ENCODE assay signal across 11 mouse cellular contexts in the genomic region with DNA sequence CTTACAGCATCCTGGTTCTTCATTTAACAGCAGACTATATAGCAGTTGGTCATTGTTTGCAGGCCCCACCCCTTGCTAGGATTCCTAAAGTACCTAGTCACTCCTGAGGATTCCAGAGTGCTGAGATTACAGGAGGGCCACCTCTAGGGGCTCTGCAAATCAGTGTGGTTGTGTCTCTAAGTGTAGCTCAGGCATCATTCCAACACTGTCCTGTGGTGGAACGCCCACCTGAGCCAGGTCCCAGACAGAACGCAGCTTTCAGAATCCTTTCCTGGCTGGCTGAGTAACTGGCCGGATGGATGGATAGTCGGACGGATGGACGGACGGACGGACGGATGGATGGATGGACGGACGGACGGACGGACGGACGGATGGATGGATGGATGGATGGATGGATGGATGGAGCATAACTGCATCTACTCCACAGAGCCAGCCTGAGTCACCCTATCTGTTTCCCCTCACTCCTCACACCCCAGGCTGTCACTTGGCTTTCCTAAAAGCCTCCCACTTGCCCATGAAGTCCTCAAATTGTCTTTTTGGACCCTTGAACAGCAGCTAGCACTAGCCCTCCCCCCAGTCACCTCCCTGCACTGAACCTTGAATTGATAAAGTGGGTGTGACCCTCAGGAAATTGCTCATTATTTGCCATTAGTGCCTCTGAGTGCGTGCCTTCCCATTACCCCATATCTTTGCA. TPM values are rescaled to one million over a fixed set of nuclear protein-coding genes. Genes with fewer than 3 reads are reported as not detected.
A peak's percentile ranks its signal among the peaks of the same experiment; 100 is the strongest.
DNase-seq lines count a peak whose midpoint lies in the region; ATAC-seq lines count a peak whose summit lies in the region.
"Had no signal": no experiment of that assay in that cellular context is flagged by ENCODE, and none has a peak within 500 bp of the region (broad histone marks: within the 10 kb centered on the region; RNA-seq: fewer than 3 reads in every experiment).

No protein-coding gene starts in this region.

- peak overlapping the region; percentile 67 for H3K9ac ChIP-seq in hindbrain, embryonic 12.5 days
- H3K9ac ChIP-seq in midbrain, embryonic 11.5 days (ENCODE audit: low read length): peak overlapping the region; percentile 68

- 69% methylated on average over 16 of the region's 16 CpGs for WGBS in heart, embryonic 10.5 days
- WGBS in hindbrain, embryonic 12.5 days: 78% methylated on average over 16 of the region's 16 CpGs
- WGBS in midbrain, embryonic 11.5 days: 65% methylated on average over 16 of the region's 16 CpGs

- peaks cover 20% of the 10 kb centered on the region for H3K4me1 ChIP-seq in heart, embryonic 10.5 days
- peaks cover 14% of the 10 kb centered on the region for H3K4me1 ChIP-seq in hindbrain, embryonic 12.5 days
- H3K4me1 ChIP-seq in midbrain, embryonic 11.5 days (ENCODE audit: control insufficient read depth, insufficient read depth, low read length): 0 out of 2 replicates have a peak, but pooled peaks cover 2% of the 10 kb centered on the region

- H3K27me3 ChIP-seq in heart, embryonic 10.5 days (ENCODE audit: insufficient read depth, poor library complexity, severe bottlenecking): 0 out of 2 replicates have a peak, but pooled peaks cover 16% of the 10 kb centered on the region
- H3K27me3 ChIP-seq in hindbrain, embryonic 12.5 days: peaks cover 8% of the 10 kb centered on the region
- no peaks in the 10 kb centered on the region for H3K27me3 ChIP-seq in midbrain, embryonic 11.5 days (ENCODE audit: control insufficient read depth, insufficient read depth, low read length)

- no peak for DNase-seq in heart, embryonic 10.5 days (ENCODE audit: low spot score)
- no peak for DNase-seq in heart, adult 9 months (ENCODE audit: low spot score in 2 of 2)
- peak; percentile 78 for DNase-seq in midbrain, embryonic 11.5 days (ENCODE audit: low spot score, missing footprints)
- no peak for DNase-seq in right cerebral cortex, postnatal 4 days
- no peak for DNase-seq in layer of hippocampus, postnatal 25 days (ENCODE audit: extremely low spot score in 1 of 2, low spot score in 1 of 2)
- no peak for DNase-seq in layer of hippocampus, adult 8-10 months (ENCODE audit: low spot score in 2 of 2)
- DNase-seq: cerebellum, adult 2 months had no signal

- no peaks in the 10 kb centered on the region for H3K9me3 ChIP-seq in heart, embryonic 10.5 days
- H3K9me3 ChIP-seq in hindbrain, embryonic 12.5 days (replicated peaks): no peaks in the 10 kb centered on the region
- no peaks in the 10 kb centered on the region for H3K9me3 ChIP-seq in midbrain, embryonic 11.5 days (ENCODE audit: control insufficient read depth, low read length)

- H3K4me3 ChIP-seq in heart, embryonic 10.5 days: peak overlapping the region; percentile 71
- H3K4me3 ChIP-seq in hindbrain, embryonic 12.5 days: peak overlapping the region; percentile 46
- peak overlapping the region; percentile 40 for H3K4me3 ChIP-seq in midbrain, embryonic 11.5 days (ENCODE audit: low read depth, low read length)
- H3K4me3 ChIP-seq: myocyte had no signal

- H3K36me3 ChIP-seq in heart, embryonic 10.5 days: no peaks in the 10 kb centered on the region
- no peaks in the 10 kb centered on the region for H3K36me3 ChIP-seq in hindbrain, embryonic 12.5 days
- H3K36me3 ChIP-seq in midbrain, embryonic 11.5 days (ENCODE audit: control insufficient read depth, insufficient read depth, low read length): no peaks in the 10 kb centered on the region

- ATAC-seq in common myeloid progenitor, adult 5-6 weeks (replicated peaks; ENCODE audit: low read depth, poor library complexity, severe bottlenecking): peak; percentile 7; the same call in 1 of the 2 replicates
- peak; percentile 46 for ATAC-seq in hindbrain, embryonic 12.5 days (ENCODE audit: low FRiP score)
- ATAC-seq in midbrain, embryonic 11.5 days (ENCODE audit: low FRiP score): no peak

- H3K4me2 ChIP-seq in hindbrain, embryonic 12.5 days (replicated peaks): peak overlapping the region; percentile 82
- H3K4me2 ChIP-seq in midbrain, embryonic 11.5 days: peak overlapping the region; percentile 78

- H3K27ac ChIP-seq in heart, embryonic 10.5 days: peak overlapping the region; percentile 87; the same call in 1 of the 2 replicates
- no peak overlapping the region for H3K27ac ChIP-seq in hindbrain, embryonic 12.5 days
- H3K27ac ChIP-seq in midbrain, embryonic 11.5 days (ENCODE audit: low read depth, low read length): no peak overlapping the region

RNA-seq across cellular contexts. Expression of a gene that starts 0.4 kb away (rescaled TPM):
- 1.7 and 2.6 TPM in 2 replicates for polyA plus RNA-seq in heart, embryonic 10.5 days (2016; fragmentation: Nextera tagmentation; extraction: Ambion mirVana)
- 1.0 TPM in 1 of 2 replicates, not detected in the other for total RNA-seq in common myeloid progenitor, adult 5-6 weeks (2017)
- polyA plus RNA-seq in hindbrain, embryonic 12.5 days (2016; fragmentation: Nextera tagmentation; extraction: Ambion mirVana): 4.4 and 5.4 TPM in 2 replicates
- 1.9 and 2.0 TPM in 2 replicates for polyA plus RNA-seq in midbrain, embryonic 11.5 days (2014; fragmentation: Nextera tagmentation; extraction: Ambion mirVana)
- total RNA-seq in layer of hippocampus, postnatal 25 days (2021): 1 to 10 TPM; 6.0 to 6.6 TPM
- total RNA-seq in layer of hippocampus, adult 8-10 months (2022): 1 to 10 TPM; 6.1 to 8.6 (median 6.3) TPM
- polyA plus RNA-seq: C2C12, myocyte had no signal

RNA-seq across cellular contexts. Expression of a gene that starts 41.3 kb away (rescaled TPM):
- 23.8 and 31.7 TPM in 2 replicates for polyA plus RNA-seq in heart, embryonic 10.5 days (2016; fragmentation: Nextera tagmentation; extraction: Ambion mirVana)
- total RNA-seq in common myeloid progenitor, adult 5-6 weeks (2017): 34.3 and 35.0 TPM in 2 replicates
- 37.3 and 39.8 TPM in 2 replicates for polyA plus RNA-seq in hindbrain, embryonic 12.5 days (2016; fragmentation: Nextera tagmentation; extraction: Ambion mirVana)
- polyA plus RNA-seq in midbrain, embryonic 11.5 days (2014; fragmentation: Nextera tagmentation; extraction: Ambion mirVana): 47.4 and 48.9 TPM in 2 replicates
- 10 to 100 TPM; 34.3 to 34.4 TPM for total RNA-seq in layer of hippocampus, postnatal 25 days (2021)
- total RNA-seq in layer of hippocampus, adult 8-10 months (2022): 10 to 100 TPM; 38.4 to 41.2 (median 39.5) TPM
